Mouse (Mus musculus): ENCODE measurements at regions not wholly inside any gene's neighbourhood (a gene's known extent, or its start where the extent isn't known, plus 50 kb on each side); places are given as distances from the start of the nearest gene placed in this dataset.

- TF ChIP-seq CTCF (IDR thresholded peaks at IDR 0.05; ENCODE audit: low read depth, low read length) (no peak), EP300 (IDR thresholded peaks at IDR 0.05; ENCODE audit: insufficient read depth, low read depth, low read length) (no peak)
Observed at GRCm38 (mm10) chr13:92921936-92922335, 77.4 kb downstream of the Mtx3 start.
